ENCODE assay signal across 9 mouse cellular contexts in the genomic region with DNA sequence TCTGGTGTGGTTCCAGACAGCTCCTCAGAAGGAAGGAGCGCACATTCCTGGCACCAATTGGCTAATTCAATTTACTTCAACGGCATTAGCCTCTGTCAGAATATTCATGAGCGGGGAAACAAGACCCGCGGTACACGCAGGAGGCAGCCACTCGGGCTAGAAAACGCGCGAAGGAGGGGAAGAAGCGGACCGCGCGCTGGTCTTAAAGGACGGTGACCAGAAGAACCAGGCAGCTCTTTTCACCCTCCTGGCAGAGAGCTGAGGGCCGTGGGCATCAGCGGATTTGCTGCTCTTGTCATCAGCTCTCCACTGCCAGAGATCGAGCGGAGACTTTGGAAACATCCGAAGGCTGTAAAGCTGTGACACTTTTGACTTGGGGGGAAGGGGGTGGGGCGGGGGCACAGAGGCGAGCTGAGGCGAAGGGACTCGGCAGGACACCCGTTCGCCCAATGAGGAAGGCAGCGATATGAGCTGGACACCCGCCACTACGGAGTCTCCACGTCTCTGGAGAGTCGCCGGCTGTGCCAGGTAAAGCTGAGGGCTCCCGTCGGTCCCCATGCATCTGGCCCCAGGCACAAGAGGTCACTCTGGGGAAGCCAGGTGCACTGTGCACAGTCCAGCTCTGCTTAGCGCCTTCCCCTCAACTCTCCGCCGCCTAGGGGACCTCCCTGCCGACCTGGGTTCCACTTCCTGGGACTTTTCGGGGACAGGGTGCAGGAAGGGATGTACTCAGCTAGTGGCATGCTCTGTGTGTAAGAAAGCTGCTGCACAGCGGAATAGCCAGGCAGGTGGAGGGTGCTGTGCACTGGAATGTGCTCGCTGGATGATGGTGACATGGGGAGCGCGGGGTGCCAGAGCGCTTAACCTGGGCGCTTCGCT. TPM values are rescaled to one million over a fixed set of nuclear protein-coding genes. Genes with fewer than 3 reads are reported as not detected.
DNase-seq lines count a peak whose midpoint lies in the region; ATAC-seq lines count a peak whose summit lies in the region.
"Had no signal": no experiment of that assay in that cellular context is flagged by ENCODE, and none has a peak within 500 bp of the region (broad histone marks: within the 10 kb centered on the region; RNA-seq: fewer than 3 reads in every experiment).

A gene (plus strand): TSS at position 159 of the 879 bp plus-strand sequence.

- no peaks in the 10 kb centered on the region for H3K36me3 ChIP-seq in heart, embryonic 15.5 days
- H3K36me3 ChIP-seq in neural tube, embryonic 14.5 days (ENCODE audit: control insufficient read depth, insufficient read depth, low read length) = no peaks in the 10 kb centered on the region

- H3K4me3 ChIP-seq in heart, embryonic 15.5 days = peak within 1 kb of the TSS; percentile 63
- H3K4me3 ChIP-seq in neural tube, embryonic 14.5 days (ENCODE audit: low read depth, low read length) = peak within 1 kb of the TSS; percentile 58
- H3K4me3 ChIP-seq: erythroblast, embryonic 14.5 days had no signal

- DNase-seq in 3134 (ENCODE audit: extremely low read depth, insufficient read length, low spot score) (peak; percentile 5), ES-CJ7 (ENCODE audit: low read depth, low spot score) (peak; percentile 47), adipocyte (ENCODE audit: low spot score) (no peak)
- peak; percentile 47 for DNase-seq in embryo, embryonic 9.5 days (ENCODE audit: extremely low spot score)
- peak; percentile 36 to 51 for DNase-seq in left cerebral cortex, postnatal 25 days (ENCODE audit: low spot score in 2 of 2)
- DNase-seq in natural killer cell, adult 2 months (ENCODE audit: low spot score in 2 of 2) = no peak

- ATAC-seq in heart, embryonic 15.5 days (replicated peaks; ENCODE audit: insufficient number of reproducible peaks, insufficient read depth, low FRiP score, low read depth) = peak; percentile 56
- ATAC-seq in neural tube, embryonic 14.5 days (ENCODE audit: low read depth) = peak; percentile 71

- H3K4me2 ChIP-seq in heart, embryonic 15.5 days = peak within 1 kb of the TSS; percentile 91
- H3K4me2 ChIP-seq in neural tube, embryonic 14.5 days (ENCODE audit: low read depth, low read length) = peak within 1 kb of the TSS; percentile 99

- 0 out of 2 replicates have a peak, but pooled peaks cover 3% of the 10 kb centered on the region for H3K27me3 ChIP-seq in heart, embryonic 15.5 days
- no peaks in the 10 kb centered on the region for H3K27me3 ChIP-seq in neural tube, embryonic 14.5 days (ENCODE audit: control insufficient read depth, insufficient read depth, low read length)

- no peaks in the 10 kb centered on the region for H3K9me3 ChIP-seq in heart, embryonic 15.5 days (replicated peaks)
- no peaks in the 10 kb centered on the region for H3K9me3 ChIP-seq in neural tube, embryonic 14.5 days (ENCODE audit: control insufficient read depth, low read length)

- 2% methylated on average over 46 of the region's 46 CpGs for WGBS in heart, embryonic 15.5 days
- WGBS in neural tube, embryonic 14.5 days = under 1% methylated on average over 46 of the region's 46 CpGs

- intact Hi-C loops in left cerebral cortex, postnatal 25 days (cut with DNase I) = loop anchor here (2.0 kb wide), 1 partner anchor 174 kb away; no protein-coding TSS in a partner anchor

- H3K9ac ChIP-seq in heart, embryonic 15.5 days = peak within 1 kb of the TSS; percentile 47
- peak within 1 kb of the TSS; percentile 57 for H3K9ac ChIP-seq in neural tube, embryonic 14.5 days (replicated peaks; ENCODE audit: low read depth, low read length)

- peak within 1 kb of the TSS; percentile 29 for H3K27ac ChIP-seq in heart, embryonic 15.5 days
- H3K27ac ChIP-seq in neural tube, embryonic 14.5 days (ENCODE audit: low read depth, low read length) = peak within 1 kb of the TSS; percentile 28; the same call in 1 of the 2 replicates

- peaks cover 18% of the 10 kb centered on the region for H3K4me1 ChIP-seq in heart, embryonic 15.5 days (replicated peaks)
- no peaks in the 10 kb centered on the region for H3K4me1 ChIP-seq in neural tube, embryonic 14.5 days (ENCODE audit: control insufficient read depth, insufficient read depth, low read length)

RNA-seq across cellular contexts. Expression of the gene that starts here (rescaled TPM):
- 1.1 and 1.3 TPM in 2 replicates for polyA plus RNA-seq in heart, embryonic 15.5 days (2015; fragmentation: Nextera tagmentation; extraction: Ambion mirVana)
- total RNA-seq in left cerebral cortex, postnatal 25 days (2021) = 10 to 100 TPM; 19.3 to 20.0 TPM
- 1.6 and 2.3 TPM in 2 replicates for polyA plus RNA-seq in neural tube, embryonic 14.5 days (2014; fragmentation: Nextera tagmentation; extraction: Ambion mirVana)
- polyA plus RNA-seq: erythroblast, embryonic 14.5 days had no signal

Comparison
In these comparisons a context has a peak if more than half of its experiments do, and no peak if none do; other contexts are left out.
1. DNase-seq: peak in 3134 (single experiment), ES-CJ7 (single experiment), embryo, embryonic 9.5 days (single experiment) and left cerebral cortex, postnatal 25 days (2 of 2); none in adipocyte (single experiment) and natural killer cell, adult 2 months (0 of 2).